Mouse (Mus musculus): ENCODE data around the gene Naa50.

GRCm38 (mm10) chr16:44154497-44155057 lies 14.9 kb downstream of the Naa50 start:
- TF ChIP-seq POLR2A (IDR thresholded peaks at IDR 0.05; ENCODE audit: borderline replicate concordance, control insufficient read depth, low read depth, low read length) (no peak), CTCF (IDR thresholded peaks at IDR 0.05; ENCODE audit: control insufficient read depth, insufficient read depth, low read length) (no peak)

All from bone marrow, adult 2 months (tissue).